Mouse (Mus musculus) lung, embryonic 16.5 days (tissue): ENCODE results near the gene Ptges2. TPM values are rescaled to one million over a fixed set of nuclear protein-coding genes. Genes with fewer than 3 reads are reported as not detected.
A peak's percentile ranks its signal among the peaks of the same experiment; 100 is the strongest.

Experiments used
- ATAC-seq: fragments of 200-750 bp; cut with Nextera tagmentation; 2 replicates; pipeline ENCODE4 v1.8.0; 2017; ENCODE audit warnings: low read depth, mild to moderate bottlenecking, moderate library complexity
- H3K27ac ChIP-seq: fragments of 300-500 bp; sonication (generic); 2 replicates; pipeline ENCODE4 v1.5.1; 2014; ENCODE audit warnings: mild to moderate bottlenecking, control low read depth, low read length
- H3K27me3 ChIP-seq: fragments of 300-500 bp; sonication (generic); 2 replicates; pipeline ENCODE4 v1.6.1; 2014; ENCODE audit warnings: low read depth, low read length, mixed read lengths; ENCODE audit not compliant: control insufficient read depth, insufficient read depth
- H3K36me3 ChIP-seq: fragments of 300-500 bp; sonication (generic); 2 replicates; pipeline ENCODE4 v1.6.1; 2014; ENCODE audit warnings: low read length; ENCODE audit not compliant: control insufficient read depth, insufficient read depth
- H3K4me1 ChIP-seq: fragments of 300-500 bp; sonication (generic); replicated peaks from 2 replicates; pipeline ENCODE4 v1.6.1; 2014; ENCODE audit warnings: low read length, mixed read lengths; ENCODE audit not compliant: control insufficient read depth, insufficient read depth
- H3K4me2 ChIP-seq: fragments of 300-500 bp; sonication (generic); 2 replicates; pipeline ENCODE4 v1.6.1; 2014; ENCODE audit warnings: low read depth, low read length, control low read depth
- H3K4me3 ChIP-seq: fragments of 300-500 bp; sonication (generic); 2 replicates; pipeline ENCODE4 v1.5.1; 2014; ENCODE audit warnings: mild to moderate bottlenecking, low read length, control low read depth
- H3K9ac ChIP-seq: fragments of 300-500 bp; sonication (generic); 2 replicates; pipeline ENCODE4 v1.6.1; 2014; ENCODE audit warnings: low read length, control low read depth
- H3K9me3 ChIP-seq: fragments of 300-500 bp; sonication (generic); 2 replicates; pipeline ENCODE4 v1.6.1; 2016; ENCODE audit warnings: low read length; ENCODE audit not compliant: control insufficient read depth
- WGBS: fragments of 180-500 bp; shearing (Covaris S2); extraction: QIAGEN DNeasy Blood & Tissue Kit; methylation state at CpG from one replicate; pipeline ENCODE4 v1.1.7; 2014; 5-methylcytosine and 5-hydroxymethylcytosine counted together
- polyA plus RNA-seq: library from polyadenylated mRNA; unstranded; fragments of >200 nt; fragmentation: Nextera tagmentation; extraction: Ambion mirVana; gene quantifications from 2 replicates; pipeline ENCODE4 v1.2.1, GENCODE M21; 2015

The Ptges2 gene
- polyA plus RNA-seq, 1 experiment from 2014 or later, result 20.6 TPM

- WGBS, result 6% methylated on average over 19 of the region's 19 CpGs
- ATAC-seq, result peak; percentile 53
Measured at GRCm38 (mm10) chr2:32363376-32364106, 32.2 kb upstream of the Ptges2 start.

DNA sequence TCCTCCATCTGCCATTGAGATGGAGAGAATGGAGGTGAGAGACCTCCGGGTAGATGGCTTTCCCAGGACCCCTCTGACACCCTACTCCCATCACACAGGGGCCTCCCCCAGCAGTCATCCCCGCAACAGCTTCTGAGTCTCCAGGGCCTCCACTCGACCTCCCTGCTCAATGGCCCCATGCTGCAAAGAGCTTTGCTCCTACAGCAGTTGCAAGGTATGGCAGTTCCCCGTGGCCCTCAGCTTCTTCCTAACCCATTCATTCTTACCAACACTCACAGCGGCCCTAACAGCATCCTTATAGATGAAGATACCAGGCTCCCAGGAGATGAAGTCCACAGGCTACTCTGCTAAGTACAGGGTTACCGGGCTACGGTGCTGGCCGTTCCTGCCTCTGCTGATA is 31.6 kb upstream of the Ptges2 start:
- Histone ChIP-seq H3K9ac (peak overlapping the region; percentile 90), H3K36me3 (peaks cover 9% of the 10 kb centered on the region), H3K27ac (no peak overlapping the region), H3K27me3 (no peaks in the 10 kb centered on the region; the same call in 1 of the 2 replicates), H3K4me1 (peaks cover 12% of the 10 kb centered on the region), H3K9me3 (no peaks in the 10 kb centered on the region), H3K4me2 (peak overlapping the region; percentile 83), H3K4me3 (peak overlapping the region; percentile 82)
- WGBS, result 82% methylated on average over 8 of the region's 8 CpGs
- no peak for ATAC-seq

More at GRCm38 (mm10) chr2:32363376-32364106, 32.2 kb upstream of the Ptges2 start:
- peak overlapping the region; percentile 93 for H3K27ac ChIP-seq
- H3K9me3 ChIP-seq, result no peaks in the 10 kb centered on the region
- peak overlapping the region; percentile 83 for H3K4me2 ChIP-seq
- H3K4me3 ChIP-seq, result peak overlapping the region; percentile 82
- peak overlapping the region; percentile 90 for H3K9ac ChIP-seq
- peaks cover 12% of the 10 kb centered on the region for H3K4me1 ChIP-seq
- H3K36me3 ChIP-seq, result peaks cover 9% of the 10 kb centered on the region
- H3K27me3 ChIP-seq, result no peaks in the 10 kb centered on the region; the same call in 1 of the 2 replicates

- ATAC-seq, result no peak
- Histone ChIP-seq H3K36me3 (peaks cover 32% of the 10 kb centered on the region), H3K4me1 (peaks cover 9% of the 10 kb centered on the region), H3K27me3 (no peaks in the 10 kb centered on the region), H3K4me2 (no peak overlapping the region), H3K9me3 (no peaks in the 10 kb centered on the region), H3K27ac (no peak overlapping the region), H3K9ac (no peak overlapping the region), H3K4me3 (no peak overlapping the region)
- WGBS, result 93% methylated on average over 5 of the region's 5 CpGs
Measured at GRCm38 (mm10) chr2:32367315-32367714, 28.4 kb upstream of the Ptges2 start.

GRCm38 (mm10) chr2:32374191-32374590 is 21.5 kb upstream of the Ptges2 start:
- Histone ChIP-seq H3K4me3 (no peak overlapping the region), H3K27ac (no peak overlapping the region), H3K36me3 (peaks cover 62% of the 10 kb centered on the region), H3K4me1 (no peaks in the 10 kb centered on the region), H3K9ac (no peak overlapping the region), H3K4me2 (no peak overlapping the region), H3K27me3 (no peaks in the 10 kb centered on the region), H3K9me3 (no peaks in the 10 kb centered on the region)
- ATAC-seq, result no peak
- 88% methylated on average over 10 of the region's 10 CpGs for WGBS

- no peaks in the 10 kb centered on the region for H3K27me3 ChIP-seq
- no peak for ATAC-seq
- no peak overlapping the region for H3K4me3 ChIP-seq
- H3K4me2 ChIP-seq, result no peak overlapping the region
- peaks cover 59% of the 10 kb centered on the region for H3K36me3 ChIP-seq
- H3K9ac ChIP-seq, result no peak overlapping the region
- no peaks in the 10 kb centered on the region for H3K9me3 ChIP-seq
- H3K27ac ChIP-seq, result no peak overlapping the region
- H3K4me1 ChIP-seq, result no peaks in the 10 kb centered on the region
- 86% methylated on average over 13 of the region's 13 CpGs for WGBS
Measured at GRCm38 (mm10) chr2:32375317-32375940, 20.3 kb upstream of the Ptges2 start.

DNA sequence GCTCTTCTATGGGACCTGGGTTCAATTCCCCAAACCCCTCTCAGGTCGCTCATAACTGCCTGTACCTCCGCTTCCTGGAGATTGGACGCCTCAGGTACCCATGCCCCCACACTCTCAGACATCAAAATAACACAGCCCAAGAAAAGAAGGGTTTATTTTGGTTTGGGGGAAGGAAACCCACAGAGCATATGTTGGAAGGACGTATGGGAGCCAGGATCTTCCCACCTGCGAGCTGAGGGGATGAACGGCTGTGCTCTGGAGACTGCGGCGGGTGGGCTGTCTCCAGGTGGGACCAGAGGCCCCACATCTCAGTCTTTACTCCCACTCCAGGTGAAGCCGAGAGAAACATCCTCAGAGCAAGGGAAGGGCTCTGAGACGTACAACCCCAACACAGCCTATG is 18.7 kb upstream of the Ptges2 start:
- Histone ChIP-seq H3K4me3 (no peak overlapping the region), H3K36me3 (peaks cover 47% of the 10 kb centered on the region), H3K4me2 (no peak overlapping the region), H3K9me3 (no peaks in the 10 kb centered on the region), H3K4me1 (peaks cover 6% of the 10 kb centered on the region), H3K9ac (no peak overlapping the region), H3K27me3 (no peaks in the 10 kb centered on the region), H3K27ac (no peak overlapping the region)
- WGBS, result 90% methylated on average over 10 of the region's 10 CpGs
- ATAC-seq, result no peak

- H3K4me2 ChIP-seq, result no peak overlapping the region
- H3K9me3 ChIP-seq, result no peaks in the 10 kb centered on the region
- H3K4me3 ChIP-seq, result no peak overlapping the region
- H3K27ac ChIP-seq, result no peak overlapping the region
- no peak for ATAC-seq
- no peak overlapping the region for H3K9ac ChIP-seq
- peaks cover 33% of the 10 kb centered on the region for H3K36me3 ChIP-seq
- peaks cover 3% of the 10 kb centered on the region; the same call in 1 of the 2 replicates for H3K27me3 ChIP-seq
- WGBS, result 83% methylated on average over 7 of the region's 7 CpGs
- H3K4me1 ChIP-seq, result peaks cover 10% of the 10 kb centered on the region
Measured at GRCm38 (mm10) chr2:32380001-32380500, 15.6 kb upstream of the Ptges2 start.

GRCm38 (mm10) chr2:32381141-32381774 is 14.4 kb upstream of the Ptges2 start:
- Histone ChIP-seq H3K9ac (peak overlapping the region; percentile 73), H3K36me3 (peaks cover 21% of the 10 kb centered on the region), H3K27me3 (peaks cover 3% of the 10 kb centered on the region; the same call in 1 of the 2 replicates), H3K4me3 (peak overlapping the region; percentile 81), H3K9me3 (no peaks in the 10 kb centered on the region), H3K4me1 (peaks cover 10% of the 10 kb centered on the region), H3K27ac (no peak overlapping the region), H3K4me2 (peak overlapping the region; percentile 100)
- WGBS, result 1% methylated on average over 27 of the region's 27 CpGs
- peak; percentile 66 for ATAC-seq

DNA sequence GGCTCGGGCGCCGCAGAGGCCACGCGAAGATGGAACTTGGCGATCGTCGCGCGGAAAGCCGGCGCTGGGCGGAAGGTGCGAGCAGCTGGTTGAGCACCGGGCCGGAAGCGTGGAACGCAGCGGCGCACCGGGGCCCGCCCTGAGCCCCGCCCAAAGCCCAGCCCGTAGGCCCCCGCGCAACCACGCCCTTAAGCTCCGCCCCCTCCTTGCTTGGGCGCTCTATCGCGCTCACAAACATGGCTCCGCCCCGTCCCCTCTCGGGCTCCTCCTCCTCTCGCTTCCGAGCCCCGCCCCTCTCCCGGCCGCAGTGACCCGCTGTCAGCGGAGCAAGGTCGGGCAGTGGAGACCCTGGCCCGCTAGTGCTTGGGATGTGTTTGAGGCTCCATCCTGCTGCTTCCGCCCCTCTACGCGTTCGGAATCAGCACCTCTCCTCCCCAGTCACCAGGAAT is 13.9 kb upstream of the Ptges2 start, which contains the start of gene 1110008P14Rik:
TSS of gene 1110008P14Rik (minus strand) at position 164 of the 449 bp plus-strand sequence.
- H3K27ac ChIP-seq, result no peak within 1 kb of the TSS
- H3K4me2 ChIP-seq, result peak within 1 kb of the TSS; percentile 100

More for the DNA sequence above, 13.9 kb upstream of the Ptges2 start, which contains the start of gene 1110008P14Rik:
- Histone ChIP-seq H3K9ac (peak within 1 kb of the TSS; percentile 73), H3K4me1 (peaks cover 10% of the 10 kb centered on the region), H3K27me3 (peaks cover 3% of the 10 kb centered on the region; the same call in 1 of the 2 replicates), H3K36me3 (peaks cover 19% of the 10 kb centered on the region), H3K4me3 (peak within 1 kb of the TSS; percentile 81), H3K9me3 (no peaks in the 10 kb centered on the region)
- 0% methylated on average over 30 of the region's 47 CpGs for WGBS
- peak; percentile 96 for ATAC-seq
